Mouse (Mus musculus): ENCODE data around the gene Hoxb5. TPM values are rescaled to one million over a fixed set of nuclear protein-coding genes. Genes with fewer than 3 reads are reported as not detected.

Hoxb5 gene
- polyA plus RNA-seq, 1 experiment from 2014 or later = 0.14 TPM

DNA sequence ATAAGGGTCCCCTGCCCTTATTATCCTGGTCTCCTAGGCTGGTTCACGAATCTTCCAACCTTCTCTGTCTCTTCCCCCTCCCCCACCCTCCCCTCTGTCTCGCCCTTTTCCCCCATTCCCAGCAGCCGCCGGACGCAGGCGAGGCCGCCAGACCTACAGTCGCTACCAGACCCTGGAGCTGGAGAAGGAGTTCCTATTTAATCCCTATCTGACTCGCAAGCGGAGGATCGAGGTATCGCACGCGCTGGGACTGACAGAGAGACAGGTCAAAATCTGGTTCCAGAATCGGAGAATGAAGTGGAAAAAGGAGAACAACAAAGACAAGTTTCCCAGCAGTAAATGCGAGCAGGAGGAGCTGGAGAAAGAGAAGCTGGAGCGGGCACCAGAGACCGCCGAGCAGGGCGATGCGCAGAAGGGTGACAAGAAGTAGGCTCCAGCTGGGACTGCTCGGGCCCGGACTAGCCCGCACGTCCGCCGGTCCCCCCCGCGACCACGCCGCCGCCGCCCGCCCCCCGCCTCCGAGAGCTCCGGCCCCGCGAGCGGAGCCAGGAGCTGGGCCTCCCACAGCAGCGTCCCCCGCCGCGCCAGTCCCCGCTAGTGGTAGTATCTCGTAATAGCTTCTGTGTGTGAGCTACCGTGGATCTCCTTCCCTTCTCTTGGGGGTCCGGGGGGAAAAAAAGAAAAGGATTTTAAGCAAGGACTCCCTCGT lies 18.9 kb upstream of the Hoxb5 start:
- H3K4me1 ChIP-seq (replicated peaks) = peaks cover 30% of the 10 kb centered on the region
- peak overlapping the region; percentile 40 for H3K4me3 ChIP-seq
- ATAC-seq (ENCODE audit: insufficient number of reproducible peaks, low FRiP score) = 0 out of 2 replicates have a peak, but pooled peaks have one; percentile 33
- H3K27ac ChIP-seq (ENCODE audit: poor library complexity, severe bottlenecking) = no peak overlapping the region
- no peaks in the 10 kb centered on the region for H3K9me3 ChIP-seq (replicated peaks)
- WGBS = under 1% methylated on average over 43 of the region's 49 CpGs
- peaks cover 97% of the 10 kb centered on the region for H3K27me3 ChIP-seq (replicated peaks)
- no peaks in the 10 kb centered on the region for H3K36me3 ChIP-seq
- H3K4me2 ChIP-seq = peak overlapping the region; percentile 70
- H3K9ac ChIP-seq = no peak overlapping the region

DNA sequence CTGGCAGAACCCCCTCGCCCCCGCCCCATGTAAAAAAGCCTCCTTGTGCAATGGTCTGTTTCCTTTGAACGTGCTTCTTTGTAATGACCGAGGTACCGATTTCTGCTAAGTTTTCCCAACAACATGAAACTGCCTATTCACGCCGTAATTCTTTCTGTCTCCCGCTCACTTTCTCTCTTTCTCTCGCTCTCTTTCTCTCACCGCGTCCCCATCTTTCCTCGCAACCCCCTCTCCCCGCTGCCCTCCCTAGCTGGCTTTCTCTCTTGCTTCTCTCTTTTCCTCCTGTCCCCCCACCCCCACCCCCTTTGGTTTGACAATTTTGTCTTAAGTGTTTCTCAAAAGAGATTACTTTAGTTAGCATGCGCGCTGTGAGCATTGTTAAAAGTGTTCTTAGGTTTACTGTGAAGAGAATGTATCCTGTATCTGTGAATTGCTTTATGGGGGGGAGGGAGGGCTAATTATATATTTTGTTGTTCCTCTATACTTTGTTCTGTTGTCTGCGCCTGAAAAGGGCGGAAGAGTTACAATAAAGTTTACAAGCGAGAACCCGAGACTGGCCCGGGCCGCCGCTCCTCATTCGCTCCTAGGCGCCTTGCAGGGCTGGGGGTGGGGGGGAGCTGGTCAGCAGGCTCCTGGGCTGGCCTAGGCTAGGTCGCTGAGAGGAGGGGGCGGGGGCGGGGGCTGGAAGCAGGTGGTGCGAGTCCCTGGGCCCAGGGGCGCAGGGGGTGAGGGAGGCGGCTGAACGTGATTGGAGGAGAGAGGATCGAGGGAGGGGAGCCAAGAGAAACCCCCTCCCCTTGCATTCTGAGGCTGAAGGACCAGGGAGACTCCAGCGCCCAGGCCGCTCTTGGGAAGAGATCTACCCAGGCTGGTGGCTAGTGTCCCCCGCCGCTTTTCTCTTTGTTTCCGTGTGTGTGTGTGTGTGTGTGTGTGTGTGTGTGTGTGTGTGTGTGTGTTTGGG lies 18.1 kb upstream of the Hoxb5 start:
- H3K36me3 ChIP-seq = no peaks in the 10 kb centered on the region
- H3K4me2 ChIP-seq = peak overlapping the region; percentile 70
- H3K27me3 ChIP-seq (replicated peaks) = peaks cover 97% of the 10 kb centered on the region
- H3K9ac ChIP-seq = no peak overlapping the region
- no peaks in the 10 kb centered on the region for H3K9me3 ChIP-seq (replicated peaks)
- no peak overlapping the region for H3K27ac ChIP-seq (ENCODE audit: poor library complexity, severe bottlenecking)
- WGBS = under 1% methylated on average over 34 of the region's 37 CpGs
- peaks cover 30% of the 10 kb centered on the region for H3K4me1 ChIP-seq (replicated peaks)
- ATAC-seq (ENCODE audit: insufficient number of reproducible peaks, low FRiP score) = no peak
- peak overlapping the region; percentile 40 for H3K4me3 ChIP-seq

DNA sequence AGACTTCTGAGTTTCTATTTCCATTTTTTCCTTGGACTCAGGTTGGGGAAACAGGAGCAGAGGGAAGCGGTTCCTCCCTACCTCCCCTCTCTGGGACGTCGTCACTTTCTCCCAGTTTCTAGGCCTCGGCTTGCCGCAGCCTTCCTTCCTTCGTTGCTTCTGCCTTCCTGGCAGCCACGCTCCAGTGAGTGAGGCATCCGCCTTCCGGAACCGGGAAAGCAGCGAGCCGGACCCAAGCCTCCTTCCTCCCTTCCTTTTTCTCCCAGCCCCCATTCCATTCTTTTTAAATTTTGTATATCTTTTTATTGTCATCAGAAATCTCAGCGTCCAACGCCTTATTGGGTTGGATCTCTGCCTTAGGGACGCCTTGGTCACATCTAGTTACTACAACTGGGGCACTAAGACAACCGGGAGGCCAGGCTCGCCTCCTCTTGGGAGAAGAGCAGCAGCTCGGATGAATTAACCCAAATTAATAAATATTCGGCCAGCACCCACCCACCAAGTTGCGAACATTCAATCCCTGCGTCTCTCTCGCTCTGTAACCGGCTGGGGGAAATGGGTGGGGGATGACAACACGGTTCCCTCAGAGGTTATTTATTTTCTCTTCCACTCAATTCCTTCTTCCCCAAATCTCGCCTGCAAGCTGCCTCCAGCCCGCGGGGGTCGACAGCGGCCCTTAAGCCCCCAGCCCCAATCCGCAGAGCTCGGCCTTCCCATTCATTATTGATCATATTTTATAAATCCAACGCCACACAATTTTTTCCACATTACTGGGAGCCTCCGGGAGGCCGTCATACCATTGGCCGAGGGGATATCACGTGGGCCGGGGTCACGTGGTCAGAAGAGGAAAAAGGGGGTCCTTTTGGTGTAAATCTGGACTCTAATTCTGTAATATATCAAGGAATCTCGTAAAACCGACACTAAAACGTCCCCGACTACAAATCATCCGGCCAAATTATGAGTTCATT lies 17.1 kb upstream of the Hoxb5 start, which contains the start of gene Hoxb7:
TSS of gene Hoxb7 (plus strand) at position 853 of the 968 bp plus-strand sequence.
- Histone ChIP-seq H3K27ac (ENCODE audit: poor library complexity, severe bottlenecking) (no peak within 1 kb of the TSS), H3K27me3 (replicated peaks) (peaks cover 98% of the 10 kb centered on the region)
- no peak for ATAC-seq (ENCODE audit: insufficient number of reproducible peaks, low FRiP score)

DNA sequence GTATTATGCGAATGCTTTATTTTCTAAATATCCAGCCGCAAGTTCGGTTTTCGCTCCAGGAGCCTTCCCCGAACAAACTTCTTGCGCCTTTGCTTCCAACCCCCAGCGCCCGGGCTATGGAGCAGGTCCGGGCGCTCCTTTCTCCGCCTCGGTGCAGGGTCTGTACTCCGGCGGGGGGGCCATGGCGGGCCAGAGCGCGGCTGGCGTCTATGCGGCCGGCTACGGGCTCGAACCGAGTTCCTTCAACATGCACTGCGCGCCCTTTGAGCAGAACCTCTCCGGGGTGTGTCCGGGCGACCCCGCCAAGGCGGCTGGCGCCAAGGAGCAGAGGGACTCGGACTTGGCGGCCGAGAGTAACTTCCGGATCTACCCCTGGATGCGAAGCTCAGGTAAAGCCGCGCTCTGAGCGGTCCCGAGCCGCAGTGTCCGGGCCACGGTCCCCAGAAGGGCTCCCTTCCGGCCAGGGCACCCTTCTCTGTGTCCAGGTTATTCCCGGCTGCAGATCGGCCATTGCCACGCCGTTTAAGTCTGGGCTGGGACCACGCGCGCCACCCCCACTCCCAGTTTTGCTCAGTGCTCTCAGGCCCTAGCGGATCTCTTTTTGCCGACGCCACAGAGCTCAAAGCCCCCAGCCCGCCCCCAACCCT lies 16.3 kb upstream of the Hoxb5 start:
- H3K4me3 ChIP-seq = peak overlapping the region; percentile 15
- peak overlapping the region; percentile 42 for H3K4me2 ChIP-seq
- H3K27ac ChIP-seq (ENCODE audit: poor library complexity, severe bottlenecking) = no peak overlapping the region
- ATAC-seq (ENCODE audit: insufficient number of reproducible peaks, low FRiP score) = no peak
- peaks cover 97% of the 10 kb centered on the region for H3K27me3 ChIP-seq (replicated peaks)
- no peak overlapping the region for H3K9ac ChIP-seq
- H3K36me3 ChIP-seq = no peaks in the 10 kb centered on the region
- H3K4me1 ChIP-seq (replicated peaks) = peaks cover 30% of the 10 kb centered on the region
- under 1% methylated on average over 55 of the region's 55 CpGs for WGBS
- no peaks in the 10 kb centered on the region for H3K9me3 ChIP-seq (replicated peaks)

More for the DNA sequence above, 17.1 kb upstream of the Hoxb5 start, which contains the start of gene Hoxb7:
- 2% methylated on average over 43 of the region's 43 CpGs for WGBS
- Histone ChIP-seq H3K4me2 (peak within 1 kb of the TSS; percentile 42), H3K4me3 (peak within 1 kb of the TSS; percentile 15), H3K36me3 (no peaks in the 10 kb centered on the region), H3K9ac (no peak within 1 kb of the TSS), H3K4me1 (replicated peaks) (peaks cover 30% of the 10 kb centered on the region), H3K9me3 (replicated peaks) (no peaks in the 10 kb centered on the region)

DNA sequence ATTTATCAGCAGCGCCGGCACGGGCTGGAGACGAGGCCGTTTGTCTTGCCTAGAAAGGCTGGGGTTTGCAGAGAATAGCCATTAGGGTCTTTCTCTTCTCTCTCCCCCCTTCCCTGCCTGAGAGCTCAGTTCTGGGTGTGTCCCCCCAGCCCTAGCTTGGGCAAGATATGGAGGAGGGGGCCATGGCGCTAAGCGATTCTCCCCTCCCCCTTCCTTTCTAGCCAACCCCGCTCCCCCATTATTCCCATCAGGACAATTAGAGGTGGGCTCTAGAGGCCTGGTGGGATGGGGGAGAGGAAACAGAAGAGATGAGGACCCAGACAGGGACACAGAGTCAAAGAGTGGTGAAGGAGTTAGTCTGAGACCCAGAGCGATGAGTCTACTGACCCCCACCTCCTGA lies 15.7 kb upstream of the Hoxb5 start:
- H3K4me3 ChIP-seq = 0 out of 2 replicates have a peak overlapping the region, but pooled peaks have one; percentile 15
- H3K27ac ChIP-seq (ENCODE audit: poor library complexity, severe bottlenecking) = no peak overlapping the region
- 2% methylated on average over 9 of the region's 9 CpGs for WGBS
- no peaks in the 10 kb centered on the region for H3K9me3 ChIP-seq (replicated peaks)
- peaks cover 97% of the 10 kb centered on the region for H3K27me3 ChIP-seq (replicated peaks)
- H3K9ac ChIP-seq = no peak overlapping the region
- H3K4me2 ChIP-seq = no peak overlapping the region
- no peak for ATAC-seq (ENCODE audit: insufficient number of reproducible peaks, low FRiP score)
- no peaks in the 10 kb centered on the region for H3K36me3 ChIP-seq
- peaks cover 30% of the 10 kb centered on the region for H3K4me1 ChIP-seq (replicated peaks)

DNA sequence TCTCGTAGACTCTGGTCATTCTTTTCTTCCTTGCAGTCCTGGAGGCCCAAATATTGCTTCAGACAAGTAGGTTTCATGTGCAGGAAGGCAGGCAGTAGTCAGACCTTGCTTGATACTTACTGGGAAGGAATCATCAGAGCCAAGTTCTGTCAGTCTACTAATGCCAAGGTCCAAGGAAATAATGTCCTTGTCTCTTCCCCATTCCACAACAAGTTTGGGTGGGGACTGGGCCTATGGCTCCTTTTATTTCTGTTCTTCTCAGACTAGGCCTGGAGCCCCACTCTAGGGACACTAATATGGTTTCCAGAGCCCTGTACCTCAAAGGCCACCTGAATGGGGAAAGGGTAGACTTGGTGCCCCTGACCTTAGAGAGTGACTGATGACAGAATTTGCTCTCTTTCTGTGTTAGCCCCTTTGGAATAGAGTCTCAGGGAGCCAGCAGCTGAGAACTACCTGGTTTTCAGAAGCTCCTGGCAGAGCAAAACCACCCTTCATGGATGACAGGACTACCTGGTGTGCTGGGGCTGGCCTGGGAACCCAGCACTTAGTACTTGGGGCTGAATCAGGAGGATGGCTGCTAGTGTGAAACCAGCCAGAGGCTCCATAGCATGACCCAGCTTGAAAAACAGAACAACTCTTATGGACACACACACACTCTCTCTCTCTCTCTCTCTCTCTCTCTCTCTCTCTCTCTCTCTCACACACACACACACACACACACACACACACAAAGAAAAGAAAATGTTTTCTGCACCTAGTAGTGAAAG lies 14.5 kb upstream of the Hoxb5 start:
- Histone ChIP-seq H3K4me1 (replicated peaks) (peaks cover 30% of the 10 kb centered on the region), H3K4me3 (no peak overlapping the region), H3K27ac (ENCODE audit: poor library complexity, severe bottlenecking) (no peak overlapping the region), H3K9me3 (replicated peaks) (no peaks in the 10 kb centered on the region), H3K4me2 (no peak overlapping the region), H3K36me3 (no peaks in the 10 kb centered on the region), H3K9ac (no peak overlapping the region), H3K27me3 (replicated peaks) (peaks cover 97% of the 10 kb centered on the region)
- WGBS = 8% methylated on average over 1 of the region's 1 CpGs
- no peak for ATAC-seq (ENCODE audit: insufficient number of reproducible peaks, low FRiP score)

DNA sequence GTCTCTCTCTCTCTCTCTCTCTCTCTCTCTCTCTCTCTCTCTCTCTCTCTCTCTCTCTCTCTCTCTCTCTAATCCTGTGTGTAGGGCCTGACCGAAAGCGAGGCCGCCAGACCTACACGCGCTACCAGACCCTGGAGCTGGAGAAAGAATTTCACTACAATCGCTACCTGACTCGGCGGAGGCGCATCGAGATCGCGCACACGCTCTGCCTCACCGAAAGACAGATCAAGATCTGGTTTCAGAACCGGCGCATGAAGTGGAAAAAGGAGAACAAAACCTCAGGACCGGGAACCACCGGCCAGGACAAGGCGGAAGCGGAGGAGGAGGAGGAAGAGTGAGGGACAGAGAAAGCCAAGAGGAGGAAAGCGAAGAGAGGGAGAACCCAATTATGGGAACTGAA lies 13.8 kb upstream of the Hoxb5 start:
- H3K36me3 ChIP-seq = no peaks in the 10 kb centered on the region
- H3K27ac ChIP-seq (ENCODE audit: poor library complexity, severe bottlenecking) = no peak overlapping the region
- no peak overlapping the region for H3K4me3 ChIP-seq
- WGBS = 3% methylated on average over 21 of the region's 21 CpGs
- H3K27me3 ChIP-seq (replicated peaks) = peaks cover 97% of the 10 kb centered on the region
- no peak overlapping the region for H3K9ac ChIP-seq
- H3K9me3 ChIP-seq (replicated peaks) = no peaks in the 10 kb centered on the region
- no peak overlapping the region for H3K4me2 ChIP-seq
- ATAC-seq (ENCODE audit: insufficient number of reproducible peaks, low FRiP score) = no peak
- H3K4me1 ChIP-seq (replicated peaks) = peaks cover 23% of the 10 kb centered on the region

DNA sequence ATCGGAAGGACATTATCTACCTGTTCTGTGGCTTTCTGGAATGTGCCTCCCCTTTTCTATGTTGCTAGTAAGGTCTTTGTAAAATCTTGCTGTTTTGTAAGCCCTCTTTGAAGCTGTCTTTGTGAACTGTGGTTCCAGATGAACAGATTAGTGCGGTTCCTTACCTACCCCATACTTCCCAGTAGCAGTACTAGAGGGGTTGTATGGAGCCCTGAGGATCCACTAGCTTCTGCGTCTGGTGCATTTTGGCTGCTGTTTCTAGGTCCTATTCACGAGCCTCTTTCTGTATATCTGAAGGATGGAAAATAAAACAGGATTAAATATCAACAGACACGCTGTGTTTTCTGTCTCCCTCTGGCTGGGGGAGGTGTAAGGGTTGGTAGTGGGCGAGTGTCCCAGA lies 13.3 kb upstream of the Hoxb5 start:
- H3K36me3 ChIP-seq = no peaks in the 10 kb centered on the region
- no peak for ATAC-seq (ENCODE audit: insufficient number of reproducible peaks, low FRiP score)
- H3K4me3 ChIP-seq = no peak overlapping the region
- H3K4me1 ChIP-seq (replicated peaks) = peaks cover 20% of the 10 kb centered on the region
- no peaks in the 10 kb centered on the region for H3K9me3 ChIP-seq (replicated peaks)
- H3K27me3 ChIP-seq (replicated peaks) = peaks cover 97% of the 10 kb centered on the region
- H3K4me2 ChIP-seq = no peak overlapping the region
- 10% methylated on average over 6 of the region's 6 CpGs for WGBS
- H3K9ac ChIP-seq = no peak overlapping the region
- no peak overlapping the region for H3K27ac ChIP-seq (ENCODE audit: poor library complexity, severe bottlenecking)

DNA sequence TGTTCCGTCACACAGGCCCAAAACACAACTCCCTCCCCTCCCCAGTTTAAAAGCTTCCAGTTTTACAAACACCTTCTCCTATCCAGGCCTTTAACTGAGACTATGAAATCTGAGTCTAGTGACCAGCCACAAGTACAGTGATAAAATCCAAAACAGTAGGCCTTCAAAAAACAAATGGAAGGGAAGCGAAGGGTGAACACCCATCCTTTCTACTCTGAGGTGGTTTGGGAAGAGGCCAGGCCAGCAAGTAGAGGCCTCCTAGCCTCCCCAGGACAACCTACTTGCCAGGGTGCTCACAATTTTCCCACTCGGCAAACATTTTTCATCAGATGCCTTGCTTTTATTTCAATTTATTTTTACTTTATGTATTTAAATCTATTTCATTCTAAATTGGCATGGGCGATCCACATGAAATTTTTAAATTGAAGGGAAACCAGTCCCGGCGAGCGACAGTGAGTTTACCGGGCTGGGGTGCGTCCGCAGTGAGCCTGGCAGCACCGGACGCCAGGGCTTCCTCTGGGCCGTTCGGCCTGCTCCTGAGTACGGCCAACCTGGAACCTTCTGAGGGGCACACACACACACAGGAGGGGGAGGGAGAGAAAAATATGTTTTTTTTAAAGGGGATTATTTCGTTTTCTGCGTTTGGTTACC lies 12.3 kb upstream of the Hoxb5 start:
- H3K27ac ChIP-seq (ENCODE audit: poor library complexity, severe bottlenecking) = no peak overlapping the region
- H3K9me3 ChIP-seq (replicated peaks) = no peaks in the 10 kb centered on the region
- 5% methylated on average over 17 of the region's 17 CpGs for WGBS
- ATAC-seq (ENCODE audit: insufficient number of reproducible peaks, low FRiP score) = no peak
- H3K4me1 ChIP-seq (replicated peaks) = peaks cover 17% of the 10 kb centered on the region
- no peak overlapping the region for H3K4me2 ChIP-seq
- no peak overlapping the region for H3K4me3 ChIP-seq
- H3K9ac ChIP-seq = no peak overlapping the region
- no peaks in the 10 kb centered on the region for H3K36me3 ChIP-seq
- peaks cover 96% of the 10 kb centered on the region for H3K27me3 ChIP-seq (replicated peaks)

Measured in heart, embryonic 12.5 days (tissue).